Mouse (Mus musculus) CD4-positive, CD25-positive, alpha-beta regulatory T cell, adult 4 months (primary cell): ENCODE measurements around the gene Myadm. TPM values are rescaled to one million over a fixed set of nuclear protein-coding genes. Genes with fewer than 3 reads are reported as not detected.
"Not testable (repeated sequence)": the region's sequence is repeated elsewhere in the genome, so short reads cannot be mapped to it uniquely, and the experiment has no call there.

Source experiments
- ATAC-seq: one replicate; pipeline ENCODE4 v1.8.0; 2017
- polyA plus RNA-seq, 2 experiments: library from polyadenylated mRNA; unstranded; fragments of 100-300 nt; shearing (Covaris generic); gene quantifications; one replicate each; pipeline ENCODE4 v1.2.1; 2017

Myadm gene
- polyA plus RNA-seq = 1 to 10 TPM; 7.5 to 7.8 TPM

DNA sequence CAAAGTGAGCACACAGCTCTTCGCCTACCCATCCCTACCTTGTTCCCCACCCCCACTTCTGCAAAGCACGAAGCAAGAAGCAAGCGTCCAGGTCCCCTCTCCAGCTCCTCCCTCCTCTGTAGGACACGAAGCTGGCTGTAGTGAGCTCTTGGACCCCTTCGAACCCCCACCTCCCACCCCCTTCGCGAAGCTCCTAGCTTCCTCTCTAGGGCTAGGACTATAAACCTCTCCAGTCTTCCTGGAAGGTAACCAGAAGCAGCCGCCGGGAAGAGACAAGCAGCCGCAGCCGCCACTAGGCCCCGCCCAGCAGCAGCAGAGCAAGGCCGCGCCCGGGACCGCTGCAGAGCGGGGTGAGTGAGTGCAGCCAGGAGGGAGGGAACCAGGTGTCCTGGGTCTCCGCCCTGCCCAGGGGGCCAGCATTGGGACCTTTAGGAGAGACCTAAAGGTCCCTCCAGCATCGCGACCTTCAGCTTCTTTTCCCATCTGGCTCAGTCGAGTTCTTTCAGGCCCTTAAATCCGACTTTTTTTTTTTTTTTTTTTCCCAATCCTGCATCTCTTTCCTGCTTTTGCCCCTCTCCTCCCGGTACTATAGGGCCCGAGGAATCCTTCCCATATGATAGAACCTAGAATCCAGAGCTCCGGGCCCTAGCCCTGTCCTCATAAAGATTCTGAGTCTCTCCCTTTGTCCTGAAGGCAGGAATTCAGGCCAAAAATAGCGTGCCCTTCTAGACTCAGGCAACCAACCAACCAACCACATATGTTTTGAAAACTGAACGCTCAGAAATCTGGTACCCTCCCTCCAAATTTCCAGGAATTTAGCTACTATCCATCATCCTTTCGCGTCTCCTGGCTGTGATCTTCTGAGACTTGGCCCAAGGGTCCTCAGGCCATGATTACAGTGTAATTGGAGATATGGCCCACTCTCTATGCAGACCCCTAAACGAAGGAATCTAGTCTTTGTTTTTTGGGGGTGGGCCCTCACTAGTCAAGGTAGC, at the start of gene Myadm, which contains the start of gene Prkcg:
TSS of gene Myadm (plus strand) at position 105 of the 995 bp plus-strand sequence.
TSS of gene Prkcg (plus strand) at position 204 of the 995 bp plus-strand sequence.
- ATAC-seq = peak; percentile 60

DNA sequence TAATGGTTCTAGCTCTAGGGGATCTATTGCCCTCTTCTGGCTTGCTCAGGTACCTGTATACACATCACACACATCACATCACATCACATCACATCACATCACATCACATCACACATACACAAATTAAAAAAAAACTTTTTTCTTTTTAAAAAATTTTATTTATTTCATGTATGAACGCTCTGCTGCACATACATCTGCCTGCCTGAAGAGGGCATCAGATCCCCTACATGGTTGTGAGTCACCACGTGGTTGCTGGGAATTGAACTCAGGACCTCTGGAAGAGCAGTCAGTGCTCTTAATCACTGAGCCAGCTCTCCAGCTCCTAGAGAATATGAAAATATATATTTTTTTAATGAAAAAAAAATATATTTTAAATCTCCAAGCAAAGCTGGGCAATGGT, 49.7 kb upstream of the Myadm start:
- no peak for ATAC-seq

DNA sequence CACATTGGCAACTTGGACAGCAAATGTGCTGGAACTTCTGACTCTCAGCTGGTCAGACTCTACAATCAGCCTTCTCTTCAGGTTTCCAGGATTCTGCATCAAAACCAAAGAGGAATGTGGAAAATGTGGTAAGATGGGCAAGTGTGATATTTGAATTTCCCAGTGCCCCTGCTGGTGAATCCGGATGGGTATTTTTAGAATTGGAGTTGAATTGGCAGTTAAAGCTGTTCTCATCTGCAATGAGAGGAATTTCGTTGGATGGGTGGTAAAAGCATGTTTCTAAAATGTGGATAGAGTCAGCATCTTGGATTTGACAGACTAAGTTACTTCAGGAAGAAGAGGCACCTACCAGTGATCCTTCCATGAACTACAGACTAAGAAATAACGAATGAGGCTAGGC, 28.2 kb upstream of the Myadm start:
- ATAC-seq = no peak

GRCm38 (mm10) chr7:3261446-3261845, 27.4 kb upstream of the Myadm start:
- no peak for ATAC-seq

DNA sequence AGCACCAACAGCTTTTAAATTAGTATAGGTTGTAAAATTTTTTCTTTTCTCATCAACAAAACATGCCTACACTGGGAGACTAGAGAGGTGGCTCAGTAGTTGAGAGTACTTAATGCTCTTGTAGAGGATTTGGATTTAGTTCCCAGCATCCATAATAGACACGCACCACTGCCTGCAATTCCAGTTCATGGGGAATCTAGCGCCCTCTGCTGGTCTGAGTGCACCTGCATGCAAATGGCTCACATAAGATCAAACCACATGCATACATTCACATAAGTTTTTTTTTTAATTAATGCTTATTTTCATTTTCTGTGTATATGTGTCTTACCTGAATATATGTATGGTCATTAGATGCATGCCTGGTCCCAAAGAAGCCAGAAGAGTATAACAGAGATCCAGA, 26.1 kb upstream of the Myadm start:
- no peak for ATAC-seq

- ATAC-seq = no peak
These were observed 24.4 kb upstream of the Myadm start for GRCm38 (mm10) chr7:3264390-3265022.

DNA sequence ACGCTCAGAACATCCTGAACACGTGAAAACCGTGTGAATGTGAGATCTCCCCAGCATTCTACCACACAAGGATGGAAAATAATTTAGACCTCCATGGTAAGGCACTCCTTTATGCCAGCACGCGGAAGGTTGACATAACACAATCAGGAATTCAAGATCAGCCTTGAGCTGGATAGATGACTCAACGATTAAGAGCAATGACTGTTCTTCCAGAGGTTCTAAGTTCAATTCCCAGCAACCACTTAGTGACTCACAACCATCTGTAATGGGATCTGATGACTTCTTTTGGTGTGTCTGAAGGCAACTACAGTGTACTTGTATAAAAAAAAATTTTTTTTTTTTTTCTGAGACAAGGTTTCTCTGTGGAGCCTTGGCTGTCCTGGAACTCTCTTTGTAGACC, 23.6 kb upstream of the Myadm start:
- ATAC-seq = no peak

- no peak for ATAC-seq
These were observed 21.6 kb upstream of the Myadm start for GRCm38 (mm10) chr7:3267261-3267660.

DNA sequence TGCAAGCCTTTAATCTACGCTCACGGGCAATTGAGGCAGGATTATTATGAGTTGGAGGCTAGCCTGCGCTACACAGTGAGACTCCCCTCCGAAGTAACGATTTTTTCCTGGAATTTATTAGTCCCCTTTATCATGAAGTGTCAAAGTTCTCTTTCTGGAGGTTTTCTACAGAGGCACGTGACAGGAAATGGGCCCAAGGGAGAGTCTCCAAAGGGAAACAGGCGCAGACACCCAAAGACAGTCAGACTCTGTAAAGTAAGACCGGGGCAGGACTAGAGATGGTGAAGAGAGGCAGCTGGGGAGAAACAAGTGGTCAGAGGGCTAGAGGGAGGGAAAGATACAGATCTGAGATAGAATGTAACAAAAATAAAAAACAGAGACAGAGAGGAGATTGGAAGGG, 21.0 kb upstream of the Myadm start:
- no peak for ATAC-seq

- no peak for ATAC-seq
These were observed 20.6 kb upstream of the Myadm start for GRCm38 (mm10) chr7:3268291-3268690.

GRCm38 (mm10) chr7:3272206-3272605, 16.7 kb upstream of the Myadm start:
- ATAC-seq = no peak

DNA sequence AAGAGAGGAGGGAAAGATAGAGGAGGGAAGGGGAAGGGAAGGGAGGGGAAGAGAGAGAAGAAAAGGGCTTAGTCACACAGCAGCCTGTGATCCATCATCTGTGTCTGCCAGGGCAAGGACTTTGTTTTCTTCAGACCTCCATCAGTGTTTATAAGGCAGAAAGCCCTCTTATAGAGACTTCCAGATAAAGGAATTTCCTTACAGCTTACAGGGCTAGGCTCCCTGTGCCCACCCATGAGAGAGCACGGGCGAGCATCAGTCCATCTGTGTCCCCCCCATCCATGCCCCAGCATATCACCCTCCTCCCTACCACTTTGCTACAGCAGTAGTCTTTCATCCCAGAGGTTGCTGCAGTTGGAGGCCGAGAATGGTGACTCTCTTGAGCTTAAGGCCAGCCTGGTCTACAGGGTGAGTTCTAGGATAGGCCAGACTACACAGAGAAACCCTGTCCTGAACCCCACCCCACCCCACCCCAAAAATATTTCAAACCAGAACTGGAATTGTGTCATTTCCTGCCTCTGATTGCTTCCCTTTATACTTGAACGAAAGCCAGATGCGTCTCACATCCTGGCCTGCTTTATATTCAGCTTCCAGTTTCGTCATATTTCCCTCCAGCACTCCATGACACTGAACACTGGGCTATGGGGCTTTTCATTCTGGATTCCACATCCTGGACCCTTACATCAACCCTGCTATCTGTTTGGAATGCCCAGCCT, 13.3 kb upstream of the Myadm start:
- no peak for ATAC-seq

DNA sequence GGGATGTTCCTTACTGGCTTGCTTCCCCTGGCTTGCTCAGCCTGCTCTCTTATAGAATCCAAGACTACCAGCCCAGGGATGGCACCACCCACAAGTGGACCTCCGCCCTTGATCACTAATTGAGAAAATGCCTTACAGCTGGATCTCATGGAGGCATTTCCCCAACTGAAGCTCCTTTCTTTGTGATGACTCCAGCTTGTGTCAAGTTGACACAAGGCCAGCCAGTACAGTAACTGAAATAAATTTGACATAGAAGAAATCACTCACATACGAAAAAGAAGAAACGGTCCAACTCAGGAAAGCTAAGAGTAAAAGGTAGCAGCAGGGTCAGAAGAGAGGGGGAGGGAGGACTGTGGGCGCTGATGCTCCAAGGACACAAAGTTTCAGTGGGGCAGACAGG, 12.1 kb upstream of the Myadm start:
- ATAC-seq = not testable (repeated sequence)

GRCm38 (mm10) chr7:3280080-3280653, 8.7 kb upstream of the Myadm start:
- ATAC-seq = no peak

DNA sequence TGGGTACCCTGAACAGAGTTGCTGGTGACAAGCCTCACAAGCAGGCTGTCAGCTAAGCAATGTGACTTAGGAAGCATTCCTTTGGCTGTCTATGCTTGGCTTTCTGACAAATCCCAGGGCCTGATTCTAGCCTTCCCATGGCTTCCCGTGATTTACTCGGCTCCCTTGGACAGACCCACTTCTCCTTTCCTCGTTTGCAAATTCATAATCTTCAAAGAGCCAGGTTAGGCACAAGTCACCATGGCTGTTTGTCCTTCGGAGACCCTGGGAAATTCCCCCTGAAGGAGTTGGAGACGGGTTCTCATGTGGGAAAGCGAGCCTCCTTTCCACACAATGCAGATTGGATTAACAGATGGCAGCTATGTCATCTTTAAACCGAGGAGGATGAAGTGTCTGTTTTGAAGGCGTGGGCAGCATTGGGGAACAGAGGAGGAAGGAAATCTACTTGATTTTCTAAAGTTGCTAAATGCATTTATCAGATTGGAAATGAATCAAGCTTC, 8.2 kb upstream of the Myadm start:
- no peak for ATAC-seq

DNA sequence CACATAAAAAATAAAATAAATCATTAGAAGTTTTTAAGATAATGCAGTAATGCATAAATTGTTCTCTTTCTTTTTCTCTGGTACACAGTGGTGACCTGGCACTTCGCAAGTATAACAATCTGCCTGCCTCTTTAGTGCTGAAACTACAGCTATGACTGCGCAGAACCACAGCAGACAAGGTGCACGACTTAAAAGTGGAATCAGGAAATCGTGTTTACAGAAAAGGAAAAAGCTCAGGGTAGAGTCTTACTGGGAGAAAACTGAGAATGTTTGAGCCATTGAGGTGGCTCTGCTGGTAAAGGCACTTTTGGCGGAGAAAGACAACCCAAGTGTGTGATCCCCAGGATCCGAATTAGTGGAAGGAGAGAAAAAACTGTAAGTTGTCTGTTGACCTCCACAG, 7.1 kb upstream of the Myadm start:
- no peak for ATAC-seq

- ATAC-seq = no peak
These were observed 5.6 kb upstream of the Myadm start for GRCm38 (mm10) chr7:3283081-3283875.

GRCm38 (mm10) chr7:3284604-3285003, 4.3 kb upstream of the Myadm start:
- no peak for ATAC-seq

DNA sequence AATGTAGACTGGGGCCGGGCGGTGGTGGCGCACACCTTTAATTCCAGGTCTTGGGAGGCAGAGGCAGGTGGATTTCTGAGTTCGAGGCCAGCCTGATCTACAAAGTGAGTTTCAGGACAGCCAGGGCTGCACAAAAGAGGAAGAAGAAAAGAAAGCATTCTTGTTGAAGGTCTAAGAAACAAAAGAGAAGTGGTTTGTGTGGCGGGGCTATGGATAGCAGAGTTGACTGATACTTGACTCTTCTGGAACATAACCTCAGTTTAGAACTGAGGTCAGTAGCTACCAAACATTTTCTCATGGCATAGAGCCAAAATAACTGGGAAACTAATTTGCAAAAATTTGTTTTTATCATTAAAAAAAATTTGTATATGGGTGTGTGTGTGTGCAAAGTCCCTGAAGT, 2.8 kb upstream of the Myadm start:
- no peak for ATAC-seq

DNA sequence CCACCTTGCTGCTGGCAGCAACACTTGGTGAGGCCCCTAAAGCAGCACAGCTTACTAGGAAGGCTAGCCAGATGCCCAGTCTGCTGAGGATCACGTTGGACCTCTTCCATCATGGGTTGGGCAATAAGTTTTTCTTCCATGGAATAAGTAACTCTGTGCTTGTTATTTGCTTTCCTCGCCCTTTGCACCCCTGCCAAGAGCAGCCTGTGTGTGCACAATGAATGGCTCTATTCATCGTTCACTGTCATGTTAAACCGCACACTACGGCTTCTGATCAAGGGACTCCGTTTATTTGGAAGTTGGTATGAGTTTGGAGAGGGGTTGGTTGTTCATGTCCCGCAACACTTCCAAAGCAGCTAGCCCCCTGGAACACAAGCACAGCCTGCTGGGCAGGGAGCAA, 1.7 kb upstream of the Myadm start:
- ATAC-seq = no peak

GRCm38 (mm10) chr7:3290257-3291033, 1.6 kb downstream of the Myadm start:
- ATAC-seq = peak; percentile 87
